Mouse (Mus musculus) lung, postnatal 0 days (tissue): ENCODE results near the gene Chrm5.

Experiments used
- CTCF ChIP-seq: IDR thresholded peaks from 2 replicates; pipeline ENCODE4 v1.5.1; 2016; ENCODE audit warnings: antibody characterized with exemption, mild to moderate bottlenecking
- EP300 ChIP-seq: IDR thresholded peaks from 2 replicates; pipeline ENCODE4 v1.6.1; 2016; ENCODE audit warnings: antibody characterized with exemption, mild to moderate bottlenecking, control low read depth

DNA sequence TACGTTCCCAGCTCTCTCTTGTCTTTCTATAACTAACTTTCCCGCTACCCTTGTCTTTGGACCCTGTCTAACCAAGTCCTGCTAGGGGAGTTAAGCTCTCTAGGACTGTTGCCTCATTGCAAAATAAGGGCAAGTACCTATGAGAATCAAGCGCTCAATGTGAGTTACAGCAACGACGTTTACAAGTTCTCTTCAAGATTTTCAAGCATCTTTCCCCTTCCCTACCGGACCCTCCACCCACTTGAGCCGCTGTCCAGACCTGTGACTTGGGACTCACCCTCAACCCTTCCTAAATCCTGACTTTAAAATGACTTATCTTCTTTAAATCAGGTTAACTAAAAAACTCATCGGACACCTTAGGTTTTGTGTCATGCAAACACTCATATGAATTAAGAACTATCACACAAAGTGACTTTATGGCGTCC, 11.9 kb upstream of the Chrm5 start:
- no peak for TF ChIP-seq CTCF
- no peak for TF ChIP-seq EP300
